Mouse (Mus musculus): Measurements from ENCODE around the gene Gm3336. TPM values are rescaled to one million over a fixed set of nuclear protein-coding genes. Genes with fewer than 3 reads are reported as not detected.
A peak's percentile ranks its signal among the peaks of the same experiment; 100 is the strongest.

Gm3336 gene
- polyA plus RNA-seq, 1 experiment = not detected

DNA sequence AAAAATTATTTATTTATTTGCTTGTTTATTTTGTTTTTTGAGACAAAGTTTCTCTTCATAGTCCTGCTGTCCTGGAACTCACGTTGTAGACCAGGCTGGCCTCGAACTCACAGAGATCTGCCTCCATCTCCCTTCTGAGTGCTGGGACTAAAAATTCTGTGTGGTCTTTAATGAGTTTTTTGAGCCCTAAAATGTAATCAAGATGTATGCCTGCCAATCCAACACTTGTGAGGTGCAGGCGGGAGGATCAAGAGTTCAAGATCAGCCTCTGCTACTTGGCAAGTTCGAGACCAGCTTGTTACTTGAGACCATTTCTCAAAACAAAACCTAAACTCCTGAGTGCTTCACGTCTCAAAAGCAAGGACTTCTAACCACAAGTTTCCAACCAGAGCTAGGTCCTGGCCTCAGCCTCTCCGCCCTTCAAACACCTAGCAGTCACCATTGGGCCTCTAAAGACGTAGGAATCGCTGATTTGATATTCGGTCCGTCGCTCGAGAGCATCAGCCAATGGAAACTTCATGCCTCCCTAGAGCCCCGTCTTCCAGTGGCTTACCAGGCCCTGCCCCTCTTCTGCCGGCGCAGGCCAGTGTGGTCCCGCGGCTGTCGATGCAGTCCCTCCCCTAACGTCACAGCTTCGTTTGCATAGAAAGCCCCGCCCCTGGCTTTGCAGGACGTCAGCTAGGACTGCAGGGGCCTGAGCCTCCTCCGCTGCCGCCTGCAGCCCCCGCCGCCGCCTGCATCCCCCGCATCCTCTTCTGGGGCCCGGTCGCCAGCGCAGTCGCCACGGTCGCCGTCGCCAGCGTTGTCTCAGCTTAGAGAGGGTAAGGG is 35.9 kb downstream of the Gm3336 start, which contains the start of gene Rab3a:
Gene Rab3a, plus strand, starts transcription at position 637 of the 828 bp plus-strand sequence.
- Histone ChIP-seq H3K4me1 (ENCODE audit: control insufficient read depth, insufficient read depth, low read length) (peaks cover 33% of the 10 kb centered on the region), H3K27ac (ENCODE audit: insufficient read depth, low read depth, low read length) (peak within 1 kb of the TSS; percentile 62), H3K4me3 (ENCODE audit: insufficient read depth, low read length) (peak within 1 kb of the TSS; percentile 67)
- TF ChIP-seq POLR2A (IDR thresholded peaks at IDR 0.05; ENCODE audit: borderline replicate concordance, low read depth, low read length) (no peak), CTCF (IDR thresholded peaks at IDR 0.05; ENCODE audit: low read depth, low read length) (no peak)

DNA sequence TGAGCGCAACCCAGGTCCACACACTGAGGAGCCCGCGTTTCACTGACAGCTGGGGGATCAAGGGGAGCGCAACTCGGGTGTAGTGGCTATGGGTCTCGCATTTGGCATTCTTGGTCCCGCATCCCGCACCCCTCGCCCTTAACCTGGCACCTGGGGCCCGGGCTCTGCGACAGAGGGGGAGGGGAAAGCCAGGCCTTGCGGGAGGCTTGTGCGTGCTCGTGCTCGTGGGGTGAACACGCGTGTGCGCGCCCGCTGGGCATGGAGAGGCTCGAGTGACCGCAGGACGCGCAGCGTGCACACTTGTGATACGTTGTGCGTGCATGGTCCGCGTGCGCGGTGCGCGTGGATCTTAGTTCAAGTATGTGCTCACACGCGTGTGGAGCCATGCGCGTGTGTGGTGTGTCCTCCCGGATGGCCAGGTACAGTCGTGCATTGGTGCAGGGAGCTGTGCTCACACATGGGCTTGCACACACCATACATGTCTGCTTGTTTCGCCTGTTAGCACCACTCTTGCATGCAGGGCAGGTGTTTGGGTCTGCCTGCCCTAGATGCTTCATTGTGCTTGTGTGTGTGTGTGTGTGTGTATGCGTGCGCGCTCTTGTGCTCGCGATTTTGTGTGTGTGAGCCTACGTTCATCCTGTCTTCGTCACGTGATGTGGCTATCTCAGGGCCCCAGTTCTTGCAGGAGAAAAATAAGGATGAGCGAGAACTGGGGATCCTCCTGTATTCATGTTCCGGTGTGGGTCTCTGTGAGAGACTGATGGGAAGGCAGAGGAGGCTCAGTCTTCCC is 36.7 kb downstream of the Gm3336 start:
- TF ChIP-seq CTCF (IDR thresholded peaks at IDR 0.05; ENCODE audit: low read depth, low read length) (no peak), POLR2A (IDR thresholded peaks at IDR 0.05; ENCODE audit: borderline replicate concordance, low read depth, low read length) (no peak)
- no peak overlapping the region for H3K27ac ChIP-seq (ENCODE audit: insufficient read depth, low read depth, low read length)
- H3K4me1 ChIP-seq (ENCODE audit: control insufficient read depth, insufficient read depth, low read length) = peaks cover 40% of the 10 kb centered on the region
- peak overlapping the region; percentile 67 for H3K4me3 ChIP-seq (ENCODE audit: insufficient read depth, low read length)

DNA sequence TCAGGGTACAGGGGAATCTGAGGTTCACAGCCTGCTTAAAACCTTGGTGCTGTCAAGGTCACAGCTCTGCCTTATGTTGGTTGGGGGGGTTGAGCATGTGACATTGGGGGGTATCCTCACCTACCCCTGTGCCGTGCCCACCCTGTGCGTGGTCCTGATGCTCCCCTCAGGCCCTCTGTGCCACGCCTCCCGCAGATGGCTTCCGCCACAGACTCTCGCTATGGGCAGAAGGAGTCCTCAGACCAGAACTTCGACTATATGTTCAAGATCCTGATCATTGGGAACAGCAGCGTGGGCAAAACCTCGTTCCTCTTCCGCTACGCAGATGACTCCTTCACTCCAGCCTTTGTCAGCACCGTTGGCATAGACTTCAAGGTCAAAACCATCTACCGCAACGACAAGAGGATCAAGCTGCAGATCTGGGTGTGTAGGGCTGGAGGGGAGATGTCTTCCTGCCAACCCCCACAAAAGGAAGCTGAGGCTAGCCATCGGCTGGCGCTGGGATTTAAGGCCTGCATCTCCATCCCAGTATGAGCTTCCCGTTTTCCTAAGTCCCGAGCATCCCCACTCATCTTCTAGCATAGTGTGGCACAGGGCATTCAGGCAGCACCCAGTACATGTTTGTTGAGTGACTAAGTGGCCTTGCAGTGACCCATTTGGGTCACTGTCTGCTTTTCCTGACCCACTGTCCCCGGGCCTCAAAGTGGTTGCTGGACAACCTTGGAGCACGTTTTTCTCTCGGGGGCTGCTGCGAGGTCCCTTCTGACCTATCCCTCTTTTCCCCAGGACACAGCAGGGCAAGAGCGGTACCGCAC is 37.5 kb downstream of the Gm3336 start:
- peak overlapping the region; percentile 67 for H3K4me3 ChIP-seq (ENCODE audit: insufficient read depth, low read length)
- H3K27ac ChIP-seq (ENCODE audit: insufficient read depth, low read depth, low read length) = no peak overlapping the region
- peaks cover 40% of the 10 kb centered on the region for H3K4me1 ChIP-seq (ENCODE audit: control insufficient read depth, insufficient read depth, low read length)
- TF ChIP-seq CTCF (IDR thresholded peaks at IDR 0.05; ENCODE audit: low read depth, low read length) (no peak), POLR2A (IDR thresholded peaks at IDR 0.05; ENCODE audit: borderline replicate concordance, low read depth, low read length) (no peak)

DNA sequence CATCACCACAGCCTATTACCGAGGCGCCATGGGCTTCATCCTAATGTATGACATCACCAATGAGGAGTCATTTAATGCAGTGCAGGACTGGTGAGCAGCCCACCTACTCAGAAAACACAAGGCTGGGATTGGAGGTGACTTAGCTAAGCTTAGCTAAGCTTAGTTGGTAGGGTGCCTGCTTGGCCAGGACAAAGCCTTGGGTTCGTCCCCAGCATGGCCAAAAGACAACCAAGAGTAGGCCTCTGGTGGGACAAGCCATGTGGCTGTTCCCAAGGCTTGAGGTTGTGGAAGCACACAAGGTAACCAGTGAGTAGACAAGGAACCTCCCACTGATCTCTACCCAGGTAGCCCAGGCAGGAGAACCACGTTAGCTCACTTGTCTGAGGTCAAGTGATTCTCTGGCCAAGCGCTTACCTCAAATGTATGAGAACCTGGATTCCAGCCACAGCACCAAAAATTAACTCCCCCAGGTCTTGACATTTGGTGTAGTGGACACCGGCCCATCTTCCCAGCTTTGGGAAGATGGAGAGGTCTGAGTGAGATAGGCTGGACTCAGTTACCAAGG is 38.2 kb downstream of the Gm3336 start:
- TF ChIP-seq CTCF (IDR thresholded peaks at IDR 0.05; ENCODE audit: low read depth, low read length) = no peak
- no peak for TF ChIP-seq POLR2A (IDR thresholded peaks at IDR 0.05; ENCODE audit: borderline replicate concordance, low read depth, low read length)
- no peak overlapping the region for H3K27ac ChIP-seq (ENCODE audit: insufficient read depth, low read depth, low read length)
- H3K4me3 ChIP-seq (ENCODE audit: insufficient read depth, low read length) = no peak overlapping the region
- H3K4me1 ChIP-seq (ENCODE audit: control insufficient read depth, insufficient read depth, low read length) = peaks cover 41% of the 10 kb centered on the region

DNA sequence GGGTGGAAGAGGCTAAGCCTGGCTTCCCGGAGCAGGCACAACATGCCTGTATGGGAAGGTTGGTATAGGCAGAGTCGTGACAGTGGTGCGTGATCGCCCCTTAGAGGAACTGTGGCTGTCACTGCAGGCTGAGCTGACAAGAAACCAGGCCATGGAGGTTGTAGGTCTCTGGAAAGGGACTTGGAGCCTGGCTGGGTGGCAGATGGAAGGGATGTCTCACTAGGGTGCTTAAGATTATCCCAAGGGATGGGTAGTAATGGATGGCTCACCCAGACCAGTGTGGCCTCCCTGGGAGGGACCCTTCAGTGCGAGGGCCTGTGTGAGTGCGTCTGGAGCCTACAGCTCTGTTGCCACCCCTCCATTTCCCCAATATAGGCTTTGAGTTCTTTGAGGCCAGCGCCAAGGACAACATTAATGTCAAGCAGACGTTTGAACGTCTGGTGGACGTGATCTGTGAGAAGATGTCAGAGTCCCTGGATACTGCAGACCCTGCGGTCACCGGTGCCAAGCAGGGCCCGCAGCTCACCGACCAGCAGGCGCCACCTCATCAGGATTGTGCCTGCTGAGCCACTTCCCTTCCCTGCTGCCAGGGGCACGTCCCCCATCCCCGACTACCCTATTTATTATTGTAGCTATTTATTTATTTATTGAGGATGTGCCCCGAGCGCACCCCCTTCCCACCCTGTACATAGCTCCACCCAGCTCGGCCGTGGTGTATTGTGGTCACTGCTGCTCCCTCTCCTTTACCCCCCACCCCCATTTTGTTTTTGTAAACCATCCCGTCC is 39.4 kb downstream of the Gm3336 start:
- TF ChIP-seq POLR2A (IDR thresholded peaks at IDR 0.05; ENCODE audit: borderline replicate concordance, low read depth, low read length) (no peak), CTCF (IDR thresholded peaks at IDR 0.05; ENCODE audit: low read depth, low read length) (no peak)
- no peak overlapping the region for H3K4me3 ChIP-seq (ENCODE audit: insufficient read depth, low read length)
- H3K4me1 ChIP-seq (ENCODE audit: control insufficient read depth, insufficient read depth, low read length) = peaks cover 41% of the 10 kb centered on the region
- no peak overlapping the region for H3K27ac ChIP-seq (ENCODE audit: insufficient read depth, low read depth, low read length)

DNA sequence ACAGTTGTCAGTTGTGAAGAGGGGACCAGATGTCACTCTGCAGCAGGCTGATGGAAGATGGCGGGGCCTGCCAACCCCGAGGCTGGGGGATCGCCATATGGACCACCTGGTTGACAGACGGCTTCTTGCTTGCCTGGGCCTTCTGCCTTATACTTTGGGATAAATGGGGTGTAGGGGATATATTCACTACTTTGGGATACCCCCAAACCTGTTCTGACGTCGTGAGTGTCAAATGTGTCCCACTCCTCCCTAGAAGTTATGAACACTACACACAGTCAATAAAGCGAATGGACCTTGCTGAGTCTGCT is 39.9 kb downstream of the Gm3336 start:
- Histone ChIP-seq H3K4me3 (ENCODE audit: insufficient read depth, low read length) (no peak overlapping the region), H3K4me1 (ENCODE audit: control insufficient read depth, insufficient read depth, low read length) (peaks cover 38% of the 10 kb centered on the region), H3K27ac (ENCODE audit: insufficient read depth, low read depth, low read length) (no peak overlapping the region)
- TF ChIP-seq POLR2A (IDR thresholded peaks at IDR 0.05; ENCODE audit: borderline replicate concordance, low read depth, low read length) (no peak), CTCF (IDR thresholded peaks at IDR 0.05; ENCODE audit: low read depth, low read length) (no peak)

DNA sequence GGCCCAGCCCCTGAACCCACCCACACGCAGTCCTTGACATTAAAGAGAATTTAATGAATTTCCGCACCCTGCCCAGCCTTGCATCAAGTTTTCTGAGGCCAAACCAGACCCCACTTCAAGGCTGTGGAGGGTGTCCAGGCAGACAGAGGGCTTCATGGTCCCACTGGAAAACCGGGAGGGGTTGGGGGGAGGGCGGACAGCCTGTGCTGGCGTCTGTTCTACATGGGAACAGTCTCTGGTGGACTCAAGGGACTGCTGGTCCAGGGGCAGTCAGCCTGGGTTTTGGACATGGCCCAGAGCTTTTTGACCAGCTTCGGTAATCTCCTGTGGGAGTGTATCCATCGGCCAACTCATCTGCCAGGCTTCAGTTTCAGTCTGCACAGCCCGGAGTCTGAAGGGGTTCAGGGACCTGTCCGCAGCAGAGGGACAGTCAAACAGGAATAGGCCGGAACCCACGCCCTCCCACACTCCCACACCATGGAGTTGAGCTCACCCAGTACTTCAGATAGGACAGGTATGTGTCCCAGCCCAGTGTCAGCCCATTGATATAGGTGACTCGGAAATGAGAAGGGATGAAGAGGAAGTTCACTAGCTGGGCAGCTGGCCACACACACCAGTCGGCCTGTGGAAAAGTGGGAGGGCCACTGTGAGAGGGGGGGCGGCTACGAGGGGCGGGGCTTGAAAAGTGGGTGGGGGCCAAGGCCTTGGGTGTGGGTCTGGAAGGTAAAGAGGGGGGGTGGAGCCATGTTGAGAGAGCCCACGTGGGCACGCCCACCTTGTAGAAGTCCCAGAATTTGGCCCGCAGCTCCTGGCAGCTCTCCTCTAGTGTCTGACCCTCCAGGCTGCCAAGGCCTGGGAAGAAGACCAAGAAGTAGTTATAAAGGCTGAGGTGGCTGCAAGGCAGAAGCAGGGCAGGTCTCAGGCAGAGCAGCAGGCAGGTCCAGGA is 40.5 kb downstream of the Gm3336 start:
- H3K4me3 ChIP-seq (ENCODE audit: insufficient read depth, low read length) = no peak overlapping the region
- TF ChIP-seq CTCF (IDR thresholded peaks at IDR 0.05; ENCODE audit: low read depth, low read length) = no peak
- TF ChIP-seq POLR2A (IDR thresholded peaks at IDR 0.05; ENCODE audit: borderline replicate concordance, low read depth, low read length) = no peak
- H3K4me1 ChIP-seq (ENCODE audit: control insufficient read depth, insufficient read depth, low read length) = peaks cover 33% of the 10 kb centered on the region
- no peak overlapping the region for H3K27ac ChIP-seq (ENCODE audit: insufficient read depth, low read depth, low read length)

DNA sequence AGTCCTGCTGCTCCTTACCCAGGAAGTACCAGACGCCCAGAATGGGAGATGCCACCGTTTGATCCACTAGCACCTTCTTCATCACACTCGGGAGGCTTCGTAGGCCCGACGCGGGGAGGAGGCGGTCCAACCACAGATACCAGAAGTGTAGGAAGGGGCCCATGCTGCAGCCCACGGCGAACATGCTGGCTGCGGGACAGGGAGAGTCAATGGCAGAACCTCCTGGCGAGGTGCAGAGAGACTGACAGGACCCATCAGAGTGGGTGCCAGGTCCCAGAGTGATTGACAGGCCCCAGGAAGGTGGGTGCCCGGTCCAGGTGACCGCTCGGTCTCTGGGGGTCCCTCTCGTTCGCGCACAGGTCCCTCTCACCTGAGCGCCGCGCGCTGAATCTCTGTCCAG is 42.0 kb downstream of the Gm3336 start:
- Histone ChIP-seq H3K4me3 (ENCODE audit: insufficient read depth, low read length) (peak overlapping the region; percentile 68), H3K4me1 (ENCODE audit: control insufficient read depth, insufficient read depth, low read length) (peaks cover 35% of the 10 kb centered on the region), H3K27ac (ENCODE audit: insufficient read depth, low read depth, low read length) (no peak overlapping the region)
- TF ChIP-seq CTCF (IDR thresholded peaks at IDR 0.05; ENCODE audit: low read depth, low read length) (no peak), POLR2A (IDR thresholded peaks at IDR 0.05; ENCODE audit: borderline replicate concordance, low read depth, low read length) (no peak)
